Mouse (Mus musculus) activated CD4-positive, CD25-positive, alpha-beta regulatory T cell (primary cell): ENCODE results near the gene Defb45. TPM values are rescaled to one million over a fixed set of nuclear protein-coding genes. Genes with fewer than 3 reads are reported as not detected.

ENCODE experiments used
- polyA plus RNA-seq, 2 experiments: library from polyadenylated mRNA; unstranded; fragments of 100-300 nt; shearing (Covaris generic); gene quantifications; one replicate each; pipeline ENCODE4 v1.2.1; 2017

The Defb45 gene
- polyA plus RNA-seq: not detected

GRCm38 (mm10) chr2:152599299-152599698 is at the start of gene Defb45:
Gene Defb45 (minus strand): TSS chr2:152599399.

GRCm38 (mm10) chr2:152626774-152627591 is 27.8 kb upstream of the Defb45 start, which contains the start of gene Rem1:
Gene Rem1 (plus strand): TSS chr2:152626951.

GRCm38 (mm10) chr2:152622953-152623352 is 23.8 kb upstream of the Defb45 start, which contains the start of gene Defb25:
Gene Defb25 (minus strand): TSS chr2:152623053.

GRCm38 (mm10) chr2:152604057-152604456 is 4.9 kb upstream of the Defb45 start, which contains the start of gene Defb36:
Gene Defb36 (plus strand): TSS chr2:152604327.

GRCm38 (mm10) chr2:152580107-152580506 is 19.1 kb downstream of the Defb45 start, which contains the start of gene Defb19:
Gene Defb19 (minus strand): TSS chr2:152580312.

GRCm38 (mm10) chr2:152572114-152572794 is 26.9 kb downstream of the Defb45 start, which contains the start of gene Defb21:
Gene Defb21 (plus strand): TSS chr2:152572744.

GRCm38 (mm10) chr2:152569038-152569437 is 30.2 kb downstream of the Defb45 start, which contains the start of gene Gm17416:
Gene Gm17416 (plus strand): TSS chr2:152569338.

Other genes starting within 250 kb of the Defb45 start
- gene Nrsn2, start 222.8 kb downstream of the Defb45 start, polyA plus RNA-seq: not detected
- gene Sox12, start 201.3 kb downstream of the Defb45 start, polyA plus RNA-seq: 1 to 10 TPM in 1 of 2 experiments, under 1 TPM in 1; 0.32 to 1.6 TPM
- 1 to 10 TPM; 2.8 TPM for gene Zcchc3, start 184.4 kb downstream of the Defb45 start, polyA plus RNA-seq
- gene 6820408C15Rik, start 183.8 kb downstream of the Defb45 start, polyA plus RNA-seq: under 1 TPM in 1 of 2 experiments, not detected in 1; 0.21 TPM
- gene Defb23, start 134.8 kb downstream of the Defb45 start, polyA plus RNA-seq: not detected
- gene Defb20, start 122.3 kb downstream of the Defb45 start, polyA plus RNA-seq: not detected
- gene Defb22, start 109.3 kb downstream of the Defb45 start, polyA plus RNA-seq: not detected
- gene Defb26, start 87.7 kb downstream of the Defb45 start, polyA plus RNA-seq: not detected
- not detected for gene Defb28, start 81.1 kb downstream of the Defb45 start, polyA plus RNA-seq
- gene Defb29, start 59.3 kb downstream of the Defb45 start, polyA plus RNA-seq: not detected
- gene Gm17416, start 30.1 kb downstream of the Defb45 start, polyA plus RNA-seq: not detected
- gene Defb21, start 26.7 kb downstream of the Defb45 start, polyA plus RNA-seq: not detected
- gene Defb19, start 19.1 kb downstream of the Defb45 start, polyA plus RNA-seq: not detected
- not detected for gene Defb36, start 4.9 kb upstream of the Defb45 start, polyA plus RNA-seq
- gene Defb25, start 23.7 kb upstream of the Defb45 start, polyA plus RNA-seq: not detected
- not detected for gene Rem1, start 27.6 kb upstream of the Defb45 start, polyA plus RNA-seq
- 100 to 1,000 TPM; 190 to 281 TPM for gene H13, start 70.1 kb upstream of the Defb45 start, polyA plus RNA-seq
- gene Mcts2, start 87.6 kb upstream of the Defb45 start, polyA plus RNA-seq: 1 to 10 TPM; 3.7 to 5.9 TPM
- 1 to 10 TPM in 1 of 2 experiments, not detected in 1; 1.3 TPM for gene Id1, start 136.9 kb upstream of the Defb45 start, polyA plus RNA-seq
- under 1 TPM in 1 of 2 experiments, not detected in 1; 0.97 TPM for gene Cox4i2, start 154.8 kb upstream of the Defb45 start, polyA plus RNA-seq
- gene Bcl2l1, start 232.3 kb upstream of the Defb45 start, polyA plus RNA-seq: 10 to 100 TPM; 53.8 to 70.8 TPM
- 10 to 100 TPM; 12.5 to 18.7 TPM for gene Tpx2, start 248.6 kb upstream of the Defb45 start, polyA plus RNA-seq